Mouse (Mus musculus): ENCODE results near the gene Socs2. TPM values are rescaled to one million over a fixed set of nuclear protein-coding genes. Genes with fewer than 3 reads are reported as not detected.

Socs2 gene
- polyA plus RNA-seq, 1 experiment from 2014 or later, result 48.6 TPM

DNA sequence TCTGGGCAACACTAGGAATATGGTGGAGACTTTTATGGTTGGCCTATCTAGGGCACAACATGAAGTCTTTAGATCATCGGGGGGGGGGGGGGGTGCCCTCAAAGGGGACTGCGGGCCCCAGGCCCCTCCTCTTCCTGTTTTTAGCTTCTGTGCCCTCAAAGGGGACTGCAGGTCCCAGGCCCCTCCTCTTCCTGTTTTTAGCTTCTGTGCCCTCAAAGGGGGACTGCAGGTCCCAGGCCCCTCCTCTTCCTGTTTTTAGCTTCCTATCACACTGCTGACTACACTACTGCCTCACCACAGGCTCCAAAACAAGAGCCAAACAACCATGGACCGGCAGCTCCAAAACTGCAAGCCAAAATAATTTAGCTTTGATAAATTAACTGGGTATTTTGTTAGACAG, 59.3 kb downstream of the Socs2 start:
- Histone ChIP-seq H3K4me2 (ENCODE audit: low read length) (no peak overlapping the region), H3K4me1 (ENCODE audit: control insufficient read depth in 2 of 2, insufficient read depth in 2 of 2, low read length in 2 of 2) (no peaks in the 10 kb centered on the region), H3K9ac (ENCODE audit: low read length) (no peak overlapping the region), H3K27me3 (ENCODE audit: control insufficient read depth, insufficient read depth, low read length) (no peaks in the 10 kb centered on the region), H3K27ac (replicated peaks in 1 of 2; ENCODE audit: control insufficient read depth in 1 of 2, insufficient read depth in 1 of 2, low read depth in 2 of 2, low read length in 2 of 2) (no peak overlapping the region), H3K4me3 (ENCODE audit: control insufficient read depth in 1 of 2, insufficient read depth in 1 of 2, low read depth in 1 of 2, low read length in 2 of 2) (no peak overlapping the region), H3K9me3 (ENCODE audit: control insufficient read depth, low read length) (no peaks in the 10 kb centered on the region), H3K36me3 (ENCODE audit: control insufficient read depth, insufficient read depth, low read length) (no peaks in the 10 kb centered on the region)
- 85% methylated on average over 3 of the region's 3 CpGs for WGBS
- ATAC-seq (ENCODE audit: insufficient number of reproducible peaks, insufficient read depth, low FRiP score, low read depth), result no peak

DNA sequence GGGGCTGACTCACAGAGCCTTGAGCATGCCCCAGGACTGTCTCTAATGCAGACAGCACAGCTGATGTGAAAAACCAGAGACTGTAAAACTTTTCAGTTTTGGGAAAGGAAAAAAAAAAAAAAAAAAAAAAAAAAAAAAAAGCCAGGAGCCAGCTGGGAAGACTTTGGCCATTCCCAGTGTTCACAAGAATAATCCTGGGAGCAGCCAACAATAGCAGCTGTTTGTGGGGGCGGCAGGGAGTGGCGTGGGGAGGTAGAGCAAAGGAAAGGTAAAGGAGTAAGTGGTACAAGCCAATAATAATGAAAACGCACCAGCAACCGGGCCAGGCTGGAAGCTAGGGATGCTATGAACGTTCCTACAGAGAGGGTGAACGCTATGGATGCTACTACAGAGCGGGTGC, 60.3 kb downstream of the Socs2 start:
- 82% methylated on average over 7 of the region's 7 CpGs for WGBS
- ATAC-seq (ENCODE audit: insufficient number of reproducible peaks, insufficient read depth, low FRiP score, low read depth), result no peak

DNA sequence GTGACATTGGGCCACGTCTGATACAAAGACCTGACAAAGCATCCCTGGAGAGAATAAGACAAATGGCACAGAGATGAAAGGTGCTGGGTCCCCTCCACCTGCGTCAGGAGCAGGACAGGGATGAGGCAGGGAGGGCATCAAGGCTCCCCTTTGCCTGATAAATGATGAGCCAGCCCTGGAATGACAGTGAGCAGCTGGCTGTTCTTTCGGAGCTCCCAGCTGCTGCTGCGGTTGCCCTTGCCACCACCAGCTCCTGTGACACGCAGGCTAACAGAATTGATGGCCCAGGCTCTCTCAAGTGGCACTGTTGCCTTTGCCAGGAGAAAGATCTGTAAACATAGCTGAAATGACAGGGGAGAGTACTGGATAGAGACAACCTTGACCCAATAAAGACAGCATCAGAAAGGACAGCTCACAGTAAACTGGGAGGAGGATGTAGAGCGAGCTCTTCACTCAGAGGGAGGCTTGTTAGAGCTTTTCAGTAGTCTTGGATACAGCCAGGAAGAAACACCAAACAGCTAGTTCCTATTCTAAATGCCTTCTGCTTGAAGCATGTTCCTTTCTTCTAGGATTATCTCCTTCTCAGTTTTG, 61.2 kb downstream of the Socs2 start:
- Histone ChIP-seq H3K9ac (ENCODE audit: low read length) (no peak overlapping the region), H3K27me3 (ENCODE audit: control insufficient read depth, insufficient read depth, low read length) (no peaks in the 10 kb centered on the region), H3K27ac (replicated peaks in 1 of 2; ENCODE audit: control insufficient read depth in 1 of 2, insufficient read depth in 1 of 2, low read depth in 2 of 2, low read length in 2 of 2) (no peak overlapping the region), H3K9me3 (ENCODE audit: control insufficient read depth, low read length) (no peaks in the 10 kb centered on the region), H3K4me2 (ENCODE audit: low read length) (no peak overlapping the region), H3K36me3 (ENCODE audit: control insufficient read depth, insufficient read depth, low read length) (no peaks in the 10 kb centered on the region), H3K4me3 (ENCODE audit: control insufficient read depth in 1 of 2, insufficient read depth in 1 of 2, low read depth in 1 of 2, low read length in 2 of 2) (no peak overlapping the region), H3K4me1 (ENCODE audit: control insufficient read depth in 2 of 2, insufficient read depth in 2 of 2, low read length in 2 of 2) (no peaks in the 10 kb centered on the region)
- ATAC-seq (ENCODE audit: insufficient number of reproducible peaks, insufficient read depth, low FRiP score, low read depth), result no peak
- 45% methylated on average over 6 of the region's 6 CpGs for WGBS

More for the DNA sequence above, 60.3 kb downstream of the Socs2 start:
- Histone ChIP-seq H3K27ac (replicated peaks in 1 of 2; ENCODE audit: control insufficient read depth in 1 of 2, insufficient read depth in 1 of 2, low read depth in 2 of 2, low read length in 2 of 2) (no peak overlapping the region), H3K4me3 (ENCODE audit: control insufficient read depth in 1 of 2, insufficient read depth in 1 of 2, low read depth in 1 of 2, low read length in 2 of 2) (no peak overlapping the region), H3K36me3 (ENCODE audit: control insufficient read depth, insufficient read depth, low read length) (no peaks in the 10 kb centered on the region), H3K4me1 (ENCODE audit: control insufficient read depth in 2 of 2, insufficient read depth in 2 of 2, low read length in 2 of 2) (no peaks in the 10 kb centered on the region), H3K4me2 (ENCODE audit: low read length) (no peak overlapping the region), H3K9me3 (ENCODE audit: control insufficient read depth, low read length) (no peaks in the 10 kb centered on the region), H3K9ac (ENCODE audit: low read length) (no peak overlapping the region), H3K27me3 (ENCODE audit: control insufficient read depth, insufficient read depth, low read length) (no peaks in the 10 kb centered on the region)

DNA sequence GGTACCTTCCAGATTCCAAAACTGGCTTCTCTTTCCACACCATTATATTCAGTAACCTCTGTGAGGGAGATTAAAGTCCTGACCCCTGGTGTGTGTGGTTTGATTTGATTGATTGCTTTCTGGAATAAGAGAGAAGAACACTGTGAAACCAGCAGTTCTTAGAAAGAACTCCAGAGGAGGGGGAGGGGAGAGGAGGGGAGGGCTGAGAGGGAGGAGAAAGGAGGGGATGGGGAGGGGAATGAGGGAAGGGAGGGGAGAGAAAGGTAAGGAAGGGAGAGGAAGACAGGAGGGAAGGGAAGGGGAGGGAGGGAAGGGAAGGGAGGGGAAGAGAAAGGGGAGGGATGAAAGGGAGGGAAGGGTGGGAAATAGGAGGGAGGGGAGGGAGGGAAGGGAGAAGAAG, 62.3 kb downstream of the Socs2 start:
- Histone ChIP-seq H3K36me3 (ENCODE audit: control insufficient read depth, insufficient read depth, low read length) (no peaks in the 10 kb centered on the region), H3K27me3 (ENCODE audit: control insufficient read depth, insufficient read depth, low read length) (no peaks in the 10 kb centered on the region), H3K4me2 (ENCODE audit: low read length) (no peak overlapping the region), H3K4me3 (ENCODE audit: control insufficient read depth in 1 of 2, insufficient read depth in 1 of 2, low read depth in 1 of 2, low read length in 2 of 2) (no peak overlapping the region), H3K4me1 (ENCODE audit: control insufficient read depth in 2 of 2, insufficient read depth in 2 of 2, low read length in 2 of 2) (no peaks in the 10 kb centered on the region), H3K9ac (ENCODE audit: low read length) (no peak overlapping the region), H3K27ac (replicated peaks in 1 of 2; ENCODE audit: control insufficient read depth in 1 of 2, insufficient read depth in 1 of 2, low read depth in 2 of 2, low read length in 2 of 2) (no peak overlapping the region), H3K9me3 (ENCODE audit: control insufficient read depth, low read length) (no peaks in the 10 kb centered on the region)
- no peak for ATAC-seq (ENCODE audit: insufficient number of reproducible peaks, insufficient read depth, low FRiP score, low read depth)

DNA sequence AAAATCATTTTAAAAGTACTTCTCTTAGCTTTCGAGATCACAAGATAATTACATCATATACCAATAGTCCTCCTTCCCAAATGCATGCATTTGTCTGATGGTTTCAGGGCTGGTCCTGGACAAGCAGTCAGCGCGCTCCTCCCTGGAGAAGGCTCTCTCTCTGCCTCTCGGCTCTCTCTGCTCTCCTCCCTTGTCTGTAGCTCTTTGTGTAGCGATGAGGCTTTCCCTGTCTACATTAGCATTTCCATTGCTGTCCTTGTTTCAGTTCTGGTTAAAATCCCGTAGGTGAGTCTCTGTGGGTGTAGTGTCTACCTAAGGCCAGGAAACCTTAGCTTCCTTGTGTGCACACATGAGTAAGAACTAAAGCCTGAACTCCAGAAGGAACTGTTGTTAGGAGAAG, 62.9 kb downstream of the Socs2 start:
- no peak overlapping the region for H3K27ac ChIP-seq (replicated peaks in 1 of 2; ENCODE audit: control insufficient read depth in 1 of 2, insufficient read depth in 1 of 2, low read depth in 2 of 2, low read length in 2 of 2)
- H3K4me3 ChIP-seq (ENCODE audit: control insufficient read depth in 1 of 2, insufficient read depth in 1 of 2, low read depth in 1 of 2, low read length in 2 of 2), result no peak overlapping the region
- H3K4me1 ChIP-seq (ENCODE audit: control insufficient read depth in 2 of 2, insufficient read depth in 2 of 2, low read length in 2 of 2), result no peaks in the 10 kb centered on the region
- no peaks in the 10 kb centered on the region for H3K27me3 ChIP-seq (ENCODE audit: control insufficient read depth, insufficient read depth, low read length)
- H3K36me3 ChIP-seq (ENCODE audit: control insufficient read depth, insufficient read depth, low read length), result no peaks in the 10 kb centered on the region
- no peaks in the 10 kb centered on the region for H3K9me3 ChIP-seq (ENCODE audit: control insufficient read depth, low read length)
- WGBS, result 81% methylated on average over 6 of the region's 6 CpGs
- no peak overlapping the region for H3K4me2 ChIP-seq (ENCODE audit: low read length)
- H3K9ac ChIP-seq (ENCODE audit: low read length), result no peak overlapping the region
- no peak for ATAC-seq (ENCODE audit: insufficient number of reproducible peaks, insufficient read depth, low FRiP score, low read depth)

DNA sequence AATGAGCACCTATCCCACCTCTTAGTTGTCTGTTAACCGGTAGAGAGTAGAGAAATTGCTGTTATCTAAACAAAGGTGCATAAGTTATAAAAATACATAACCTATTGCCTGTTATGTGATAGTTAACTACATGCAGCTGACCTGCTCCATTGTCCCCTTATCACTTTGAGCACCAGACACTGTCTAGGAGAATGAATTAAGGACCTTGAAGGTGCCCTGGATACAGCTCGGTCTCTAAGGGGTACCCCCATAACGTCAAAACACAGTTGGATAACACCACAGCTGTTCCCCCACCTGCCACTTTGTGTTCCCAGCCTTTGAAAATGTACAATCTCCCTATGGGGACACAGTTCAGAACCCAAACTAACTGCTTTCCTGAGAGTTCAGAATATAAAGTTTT, 68.5 kb downstream of the Socs2 start:
- Histone ChIP-seq H3K9me3 (ENCODE audit: control insufficient read depth, low read length) (0 out of 2 replicates have a peak, but pooled peaks cover 5% of the 10 kb centered on the region), H3K4me3 (ENCODE audit: control insufficient read depth in 1 of 2, insufficient read depth in 1 of 2, low read depth in 1 of 2, low read length in 2 of 2) (no peak overlapping the region), H3K27ac (replicated peaks in 1 of 2; ENCODE audit: control insufficient read depth in 1 of 2, insufficient read depth in 1 of 2, low read depth in 2 of 2, low read length in 2 of 2) (no peak overlapping the region), H3K4me2 (ENCODE audit: low read length) (no peak overlapping the region), H3K4me1 (ENCODE audit: control insufficient read depth in 2 of 2, insufficient read depth in 2 of 2, low read length in 2 of 2) (no peaks in the 10 kb centered on the region), H3K27me3 (ENCODE audit: control insufficient read depth, insufficient read depth, low read length) (no peaks in the 10 kb centered on the region), H3K36me3 (ENCODE audit: control insufficient read depth, insufficient read depth, low read length) (no peaks in the 10 kb centered on the region), H3K9ac (ENCODE audit: low read length) (no peak overlapping the region)
- WGBS, result 74% methylated on average over 3 of the region's 3 CpGs
- ATAC-seq (ENCODE audit: insufficient number of reproducible peaks, insufficient read depth, low FRiP score, low read depth), result no peak

DNA sequence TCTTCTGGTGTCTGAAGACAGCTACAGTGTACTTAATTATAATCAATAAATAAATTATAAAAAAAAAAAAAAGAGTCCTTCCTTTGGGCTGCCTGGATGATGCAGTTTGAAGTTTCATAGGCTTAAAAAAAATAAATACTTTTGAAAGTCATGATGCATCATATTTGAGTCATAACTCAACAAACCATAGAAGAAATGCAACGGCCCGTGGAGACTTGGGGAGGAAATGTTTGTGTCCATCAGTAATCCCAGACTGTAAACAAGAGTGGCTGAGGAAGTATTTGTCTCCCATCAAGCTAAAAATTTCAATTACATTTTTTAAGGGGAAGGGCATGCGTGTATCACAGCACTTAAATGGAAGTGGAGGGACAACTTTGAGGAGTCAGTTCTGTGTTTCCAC, 69.2 kb downstream of the Socs2 start:
- Histone ChIP-seq H3K9me3 (ENCODE audit: control insufficient read depth, low read length) (0 out of 2 replicates have a peak, but pooled peaks cover 5% of the 10 kb centered on the region), H3K9ac (ENCODE audit: low read length) (no peak overlapping the region), H3K4me3 (ENCODE audit: control insufficient read depth in 1 of 2, insufficient read depth in 1 of 2, low read depth in 1 of 2, low read length in 2 of 2) (no peak overlapping the region), H3K4me1 (ENCODE audit: control insufficient read depth in 2 of 2, insufficient read depth in 2 of 2, low read length in 2 of 2) (no peaks in the 10 kb centered on the region), H3K4me2 (ENCODE audit: low read length) (no peak overlapping the region), H3K27me3 (ENCODE audit: control insufficient read depth, insufficient read depth, low read length) (no peaks in the 10 kb centered on the region), H3K36me3 (ENCODE audit: control insufficient read depth, insufficient read depth, low read length) (no peaks in the 10 kb centered on the region), H3K27ac (replicated peaks in 1 of 2; ENCODE audit: control insufficient read depth in 1 of 2, insufficient read depth in 1 of 2, low read depth in 2 of 2, low read length in 2 of 2) (no peak overlapping the region)
- 91% methylated on average over 3 of the region's 3 CpGs for WGBS
- ATAC-seq (ENCODE audit: insufficient number of reproducible peaks, insufficient read depth, low FRiP score, low read depth), result no peak
